Mouse (Mus musculus) ES-E14 (cell line): ENCODE measurements around the gene Eid2b. TPM values are rescaled to one million over a fixed set of nuclear protein-coding genes. Genes with fewer than 3 reads are reported as not detected.

ENCODE experiments used
- DNase-seq: peaks from one replicate; pipeline ENCODE4 v3.0.0-alpha.2; 2013; ENCODE audit warnings: low read depth, low spot score
- H3K27ac ChIP-seq: 2 replicates; pipeline ENCODE4 v1.5.1; 2012; ENCODE audit warnings: low read depth, mild to moderate bottlenecking, low read length, moderate library complexity, mixed read lengths; ENCODE audit not compliant: poor library complexity, insufficient read depth, severe bottlenecking
- H3K36me3 ChIP-seq: 2 replicates; pipeline ENCODE4 v1.6.1; 2012; ENCODE audit warnings: mild to moderate bottlenecking, low read length, moderate library complexity, mixed read lengths; ENCODE audit not compliant: control insufficient read depth, poor library complexity, insufficient read depth, severe bottlenecking
- H3K4me1 ChIP-seq, 2 experiments: fragments of 150-350 bp in 1 of 2; sonication (generic) in 1 of 2; 2 replicates each; pipeline ENCODE4 v1.6.1; 2012; ENCODE audit warnings: low read length in 2 of 2, mild to moderate bottlenecking in 1 of 2, mixed read lengths in 1 of 2; ENCODE audit not compliant: control insufficient read depth in 2 of 2, insufficient read depth in 2 of 2, poor library complexity in 1 of 2
- H3K4me3 ChIP-seq, 2 experiments: fragments of 150-350 bp in 1 of 2; sonication (generic) in 1 of 2; 2 replicates each; pipeline ENCODE4 v1.5.1; 2012; ENCODE audit warnings: low read length in 2 of 2, low read depth in 1 of 2, mild to moderate bottlenecking in 1 of 2, mixed read lengths in 1 of 2; ENCODE audit not compliant: insufficient read depth in 1 of 2, poor library complexity in 1 of 2, severe bottlenecking in 1 of 2
- H3K9ac ChIP-seq: 2 replicates; pipeline ENCODE4 v1.6.1; 2012; ENCODE audit warnings: low read depth, mild to moderate bottlenecking, low read length, mixed read lengths; ENCODE audit not compliant: poor library complexity, insufficient read depth, severe bottlenecking
- H3K9me3 ChIP-seq: fragments of 150-350 bp; sonication (generic); 2 replicates; pipeline ENCODE4 v1.6.1; 2012; ENCODE audit warnings: low read depth, mild to moderate bottlenecking, low read length; ENCODE audit not compliant: control insufficient read depth, insufficient read depth
- CHD2 ChIP-seq: IDR thresholded peaks from 2 replicates; pipeline ENCODE4 v1.6.1; 2014; ENCODE audit warnings: mild to moderate bottlenecking, low read depth, low read length, inconsistent platforms
- HCFC1 ChIP-seq: IDR thresholded peaks from 2 replicates; pipeline ENCODE4 v1.6.1; 2012; ENCODE audit warnings: low read length, inconsistent platforms, borderline replicate concordance; ENCODE audit not compliant: insufficient read depth
- MAFK ChIP-seq: IDR thresholded peaks from 2 replicates; pipeline ENCODE4 v1.6.1; 2014; ENCODE audit warnings: mild to moderate bottlenecking, low read depth, low read length, inconsistent platforms; ENCODE audit not compliant: insufficient read depth
- ZC3H11A ChIP-seq: IDR thresholded peaks from 2 replicates; pipeline ENCODE4 v1.6.1; 2012; ENCODE audit warnings: low read depth, mild to moderate bottlenecking, inconsistent platforms, low read length, borderline replicate concordance
- ZNF384 ChIP-seq: IDR thresholded peaks from 2 replicates; pipeline ENCODE4 v1.6.1; 2012; ENCODE audit warnings: low read depth, low read length, inconsistent platforms
- in situ Hi-C, 2 experiments: fragments of 600-800 bp; cut with MboI; formaldehyde crosslinking; loops; one replicate each; pipeline ENCODE4 v1.15.1; 2025; ENCODE audit warnings: low sequenced_read_pairs in 2 of 2, inconsistent platforms in 1 of 2; ENCODE audit not compliant: unreplicated experiment in 2 of 2
- total RNA-seq: library from RNA; depleted of rRNA; stranded (reverse); fragments of 300-350 nt; gene quantifications from 2 replicates; pipeline ENCODE4 v1.2.3, GENCODE M21; 2012

Eid2b gene
- total RNA-seq, 1 experiment = 4.6 TPM

- H3K4me3 ChIP-seq = no peak overlapping the region
- in situ Hi-C loops = no loop called here
- TF ChIP-seq HCFC1 (no peak), MAFK (no peak), ZNF384 (no peak), CHD2 (no peak), ZC3H11A (no peak)
- H3K4me1 ChIP-seq = peaks cover 2% of the 10 kb centered on the region in 2 experiments
- DNase-seq = no peak
- no peaks in the 10 kb centered on the region for H3K9me3 ChIP-seq
- no peak overlapping the region for H3K27ac ChIP-seq
- H3K36me3 ChIP-seq = peaks cover 45% of the 10 kb centered on the region
- H3K9ac ChIP-seq = no peak overlapping the region
Measured at GRCm38 (mm10) chr7:28305641-28306040, 28.1 kb downstream of the Eid2b start.

- Histone ChIP-seq H3K9ac (no peak overlapping the region), H3K9me3 (no peaks in the 10 kb centered on the region), H3K27ac (no peak overlapping the region), H3K4me3 (no peak overlapping the region), H3K36me3 (peaks cover 45% of the 10 kb centered on the region), H3K4me1 (peaks cover 2 to 4% of the 10 kb centered on the region in 2 experiments)
- DNase-seq = no peak
- TF ChIP-seq CHD2 = no peak
- no peak for TF ChIP-seq ZNF384
- no peak for TF ChIP-seq HCFC1
- no peak for TF ChIP-seq MAFK
- TF ChIP-seq ZC3H11A = no peak
- in situ Hi-C loops = no loop called here
Measured at GRCm38 (mm10) chr7:28306216-28306615, 28.7 kb downstream of the Eid2b start.

- in situ Hi-C loops = no loop called here
- no peak for DNase-seq
- Histone ChIP-seq H3K4me3 (no peak overlapping the region), H3K9me3 (no peaks in the 10 kb centered on the region), H3K36me3 (peaks cover 48% of the 10 kb centered on the region), H3K4me1 (peaks cover 2 to 4% of the 10 kb centered on the region in 2 experiments), H3K9ac (no peak overlapping the region; the same call in 1 of the 2 replicates), H3K27ac (no peak overlapping the region)
- no peak for TF ChIP-seq HCFC1
- TF ChIP-seq MAFK = no peak
Measured at GRCm38 (mm10) chr7:28309737-28310136, 32.2 kb downstream of the Eid2b start.

- peaks cover 2 to 4% of the 10 kb centered on the region in 2 experiments for H3K4me1 ChIP-seq
- peak; percentile 31 for DNase-seq
- H3K36me3 ChIP-seq = peaks cover 52% of the 10 kb centered on the region
- H3K4me3 ChIP-seq = peak overlapping the region; percentile 97 to 100
- H3K9ac ChIP-seq = peak overlapping the region; percentile 97
- in situ Hi-C loops = no loop called here
- no peak for TF ChIP-seq ZC3H11A
- TF ChIP-seq HCFC1 = no peak
- TF ChIP-seq CHD2 = no peak
- no peak for TF ChIP-seq ZNF384
- TF ChIP-seq MAFK = no peak
- peak overlapping the region; percentile 76 for H3K27ac ChIP-seq
- no peaks in the 10 kb centered on the region for H3K9me3 ChIP-seq
Measured at GRCm38 (mm10) chr7:28311151-28311925, 33.8 kb downstream of the Eid2b start.

GRCm38 (mm10) chr7:28311926-28312543, 34.5 kb downstream of the Eid2b start, which contains the start of gene Timm50:
Timm50 (minus strand) TSS chr7:28312072.
- DNase-seq = peak; percentile 95
- Histone ChIP-seq H3K4me1 (peaks cover 2 to 4% of the 10 kb centered on the region in 2 experiments), H3K36me3 (peaks cover 52% of the 10 kb centered on the region), H3K4me3 (peak within 1 kb of the TSS; percentile 97 to 100), H3K9ac (peak within 1 kb of the TSS; percentile 97), H3K9me3 (no peaks in the 10 kb centered on the region), H3K27ac (peak within 1 kb of the TSS; percentile 76)
- in situ Hi-C loops = no loop called here
- TF ChIP-seq CHD2 (no peak), MAFK (peak; percentile 28; the same call in 1 of the 2 replicates), HCFC1 (peak; percentile 55; the same call in 1 of the 2 replicates)
